Mouse (Mus musculus): Measurements from ENCODE around the gene Cfap36.

Gene Cfap36

GRCm38 (mm10) chr11:29180657-29181056 is 66.6 kb downstream of the Cfap36 start:
- in situ Hi-C loops (cut with MboI), result no loop called here

- in situ Hi-C loops (cut with MboI), result no loop called here
Measured at GRCm38 (mm10) chr11:29179319-29179718, 67.9 kb downstream of the Cfap36 start.

DNA sequence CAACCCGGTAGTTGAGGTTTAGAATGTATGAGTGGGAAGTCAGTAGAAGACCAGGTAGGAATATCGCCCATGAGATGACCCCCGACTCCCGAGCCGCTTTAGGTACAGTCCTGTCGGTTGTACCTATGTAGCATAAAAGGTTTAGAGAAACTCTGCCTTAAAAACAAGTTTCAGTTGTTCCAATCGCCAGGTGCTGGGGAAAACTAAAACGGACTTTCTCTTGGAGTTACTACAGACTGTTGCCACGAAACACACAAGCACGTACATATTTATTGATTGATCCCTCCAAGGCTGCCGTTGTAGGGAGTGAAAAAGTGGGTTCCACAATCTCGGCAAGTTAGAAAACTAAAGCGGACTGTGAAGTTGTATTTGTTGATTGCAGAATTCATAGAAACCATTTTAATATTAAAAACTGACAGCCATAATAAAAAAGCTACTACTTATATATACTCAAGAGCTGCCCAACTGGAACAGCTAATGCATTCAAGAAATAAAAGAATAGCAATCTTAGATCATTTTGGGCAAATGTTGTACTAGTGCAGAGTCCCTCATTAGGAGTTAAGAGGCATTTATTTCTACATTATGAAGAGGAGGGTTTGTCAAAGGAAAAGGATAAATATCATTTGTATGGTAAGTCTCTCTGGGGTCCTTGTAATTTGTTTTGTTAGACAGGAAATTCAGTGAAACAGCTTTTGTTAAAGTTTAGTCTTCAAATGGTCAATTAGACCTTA is 73.3 kb downstream of the Cfap36 start:
- in situ Hi-C loops (cut with MboI), result no loop called here

GRCm38 (mm10) chr11:29173125-29173631 is 74.0 kb downstream of the Cfap36 start:
- in situ Hi-C loops (cut with MboI), result no loop called here

- in situ Hi-C loops (cut with MboI), result no loop called here
Measured at GRCm38 (mm10) chr11:29172563-29173124, 74.6 kb downstream of the Cfap36 start, which contains the start of gene Ppp4r3b. Gene Ppp4r3b, plus strand, starts transcription at chr11:29172890.

DNA sequence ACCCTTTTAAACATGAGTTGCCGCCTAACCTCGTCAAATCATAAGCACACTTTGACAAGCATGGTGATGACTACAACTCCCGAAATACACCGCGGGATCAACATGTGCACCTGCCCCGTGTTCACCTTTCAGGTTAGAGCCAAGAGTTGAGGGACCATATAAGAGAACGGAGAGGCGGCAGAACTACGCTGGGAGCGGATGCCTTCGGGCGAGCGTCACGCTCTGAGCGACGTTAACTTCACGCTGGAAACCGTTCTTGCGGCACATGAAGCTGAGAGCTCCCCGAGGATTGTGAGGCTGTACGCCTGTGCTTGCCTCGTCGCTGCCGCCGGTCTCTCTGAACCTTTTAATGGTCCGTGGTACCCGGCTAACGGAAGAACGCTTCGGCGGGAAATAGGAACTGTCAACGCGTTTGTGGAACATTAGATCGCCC is 75.2 kb downstream of the Cfap36 start:
- in situ Hi-C loops (cut with MboI), result no loop called here
